Mouse (Mus musculus): ENCODE measurements at regions not wholly inside any gene's neighbourhood (a gene's known extent, or its start where the extent isn't known, plus 50 kb on each side); places are given as distances from the start of the nearest gene placed in this dataset.

DNA sequence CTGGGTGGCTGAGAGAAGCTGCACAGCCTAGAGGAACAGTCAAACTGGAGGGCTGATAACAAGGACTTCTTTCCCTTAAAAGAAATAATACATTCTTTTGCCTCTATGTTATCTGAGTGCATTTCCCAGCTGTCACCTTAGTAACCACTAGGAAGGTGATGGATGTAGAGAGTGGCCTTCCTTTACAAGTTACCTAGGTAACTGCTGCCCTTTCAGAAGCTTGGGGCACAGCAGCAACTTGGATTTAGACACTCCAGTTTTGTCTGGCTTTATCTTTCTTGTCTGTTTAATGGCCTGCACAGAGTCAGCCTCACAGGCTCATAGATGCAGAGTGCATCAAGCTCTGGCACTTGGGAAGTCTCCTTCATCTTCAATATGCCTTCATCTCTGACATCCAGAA lies 101.4 kb upstream of the Shh start:
- no peak for ATAC-seq (replicated peaks; ENCODE audit: poor library complexity)

DNA sequence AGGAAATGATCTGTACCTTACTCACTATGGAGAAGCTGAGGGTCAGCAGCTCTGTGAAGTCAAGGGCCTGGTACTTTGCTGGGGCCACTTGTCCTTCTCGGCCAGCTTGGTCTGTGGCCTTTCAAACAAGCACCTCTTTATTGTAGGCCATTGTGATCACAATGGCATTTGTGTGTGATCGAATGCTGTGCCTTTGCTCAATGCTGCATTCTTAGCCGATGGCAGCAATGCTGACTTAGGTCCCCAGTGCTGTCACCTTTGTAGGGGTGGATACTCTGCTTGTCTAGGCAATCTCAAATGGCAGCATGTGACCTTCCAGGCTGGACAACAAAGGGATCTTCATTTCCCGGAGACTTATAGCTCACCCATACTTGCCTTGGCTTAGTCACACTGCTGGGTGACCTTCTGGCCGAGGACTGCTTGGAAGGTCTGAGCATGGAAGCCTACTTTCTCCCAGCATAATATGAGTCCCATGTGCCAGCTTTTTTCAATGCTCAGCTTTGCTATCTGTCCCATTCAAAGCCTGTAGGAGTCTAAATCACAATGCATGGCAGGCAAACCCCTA lies 100.4 kb upstream of the Shh start:
- ATAC-seq (replicated peaks; ENCODE audit: poor library complexity) = no peak

DNA sequence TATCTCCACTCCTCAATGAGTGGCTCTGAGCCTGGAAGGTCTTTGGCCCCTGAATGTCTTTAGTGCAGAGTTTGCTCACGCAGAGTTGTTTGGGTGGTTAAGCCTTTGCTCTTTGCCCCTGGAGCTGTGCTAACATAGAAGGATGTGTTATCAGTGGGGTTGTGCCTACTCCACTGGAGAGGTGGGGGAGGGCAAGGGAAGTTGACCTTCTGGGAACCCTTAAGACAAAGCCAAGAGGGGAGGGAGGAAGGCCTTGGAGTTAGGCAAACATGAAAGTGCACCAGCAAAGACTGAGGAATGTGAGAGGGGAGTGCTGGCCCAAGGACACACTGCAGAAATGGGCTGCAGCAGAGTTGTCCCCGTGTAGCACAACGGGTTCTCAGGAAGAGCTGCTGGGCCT lies 96.3 kb upstream of the Shh start:
- ATAC-seq (replicated peaks; ENCODE audit: poor library complexity) = no peak

DNA sequence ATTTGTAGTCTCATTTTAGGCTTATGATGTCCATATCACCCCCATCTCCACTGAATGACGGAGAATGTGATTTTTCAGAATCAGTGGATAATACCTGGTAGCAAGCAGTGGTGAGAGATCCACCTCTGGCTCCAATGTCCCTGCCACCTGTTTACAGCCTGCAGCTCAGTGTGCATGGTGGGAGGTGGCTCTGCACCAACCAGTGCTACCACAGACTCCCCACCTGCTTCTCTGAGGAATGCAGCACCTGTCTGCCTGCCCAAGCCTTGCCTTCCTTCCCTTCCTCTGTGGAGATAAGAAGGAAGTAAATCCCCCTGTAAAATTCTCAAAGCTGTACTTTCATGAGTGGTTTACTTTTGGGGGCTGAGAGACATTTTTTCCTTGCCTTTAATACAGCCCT lies 95.9 kb upstream of the Shh start:
- no peak for ATAC-seq (replicated peaks; ENCODE audit: poor library complexity)

DNA sequence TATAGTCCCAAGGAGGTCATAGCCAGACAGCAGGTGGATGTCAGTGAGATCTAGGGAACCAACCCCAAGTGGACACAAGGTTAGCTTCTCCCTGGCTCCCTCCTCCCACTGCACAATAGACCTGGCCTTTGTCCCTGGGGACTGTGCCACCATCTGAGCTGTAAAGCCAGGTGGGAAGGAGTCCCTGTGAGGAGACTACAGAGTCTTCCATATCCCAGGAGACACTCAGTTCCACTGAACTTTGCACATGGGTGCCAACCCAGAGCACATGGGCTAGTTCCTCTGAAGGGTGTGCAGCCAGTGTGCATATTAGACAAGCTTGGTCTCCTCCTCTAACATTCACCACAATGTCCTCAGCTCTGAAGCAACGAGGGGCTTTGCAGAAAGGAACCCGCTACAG lies 86.5 kb upstream of the Shh start:
- no peak for ATAC-seq (replicated peaks; ENCODE audit: poor library complexity)

DNA sequence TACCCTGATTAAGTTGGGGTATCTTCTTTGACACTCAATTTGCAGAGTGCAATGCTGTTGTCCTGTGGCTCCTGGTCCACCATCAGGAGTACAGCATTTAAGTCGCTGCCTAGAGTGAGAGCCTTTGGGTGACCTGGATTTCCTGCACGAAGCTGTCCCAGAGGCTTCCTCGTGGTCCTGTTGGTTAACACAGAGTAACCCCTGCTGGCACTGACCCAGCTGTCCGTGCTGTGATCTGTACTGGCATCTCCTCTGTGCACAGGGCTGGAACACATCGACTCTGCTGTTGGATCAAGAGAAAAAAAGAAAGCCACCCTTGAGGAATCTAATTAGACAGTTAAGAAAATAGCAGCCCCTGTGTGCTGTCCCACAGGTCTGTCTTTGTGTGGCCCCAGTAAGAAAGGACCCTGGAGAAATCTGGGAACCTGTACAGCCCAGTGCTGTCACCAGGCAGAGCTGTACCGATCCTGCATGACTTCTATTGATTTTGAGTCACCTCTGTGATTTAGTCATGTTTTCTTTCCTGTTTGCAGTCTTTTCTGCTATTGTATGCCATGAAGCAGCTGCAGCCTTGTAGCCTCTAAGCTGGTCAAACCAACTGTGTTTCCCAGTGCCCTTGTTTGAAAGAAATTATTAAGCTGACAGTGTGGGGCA lies 63.3 kb upstream of the Shh start:
- no peak for ATAC-seq (replicated peaks; ENCODE audit: poor library complexity)

DNA sequence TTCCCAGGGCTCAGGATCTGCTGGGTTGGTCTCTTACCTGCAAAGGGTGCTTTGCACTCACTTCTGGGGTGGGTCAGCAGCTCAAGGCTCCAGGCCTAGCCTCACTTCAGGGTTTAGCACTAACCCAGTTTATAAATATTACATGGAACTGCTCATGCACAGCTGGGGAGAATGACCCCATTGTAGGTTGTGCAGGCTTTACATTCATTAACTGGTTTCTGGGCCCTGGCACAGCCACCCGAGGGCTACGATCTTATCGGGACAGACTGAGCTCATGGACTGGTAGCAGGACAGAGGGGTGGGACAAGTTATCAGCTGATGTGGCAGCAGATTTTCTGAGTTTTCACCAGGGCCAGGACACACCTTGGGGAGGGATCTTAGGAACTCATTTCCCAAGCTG lies 59.4 kb upstream of the Shh start:
- no peak for ATAC-seq (replicated peaks; ENCODE audit: poor library complexity)

DNA sequence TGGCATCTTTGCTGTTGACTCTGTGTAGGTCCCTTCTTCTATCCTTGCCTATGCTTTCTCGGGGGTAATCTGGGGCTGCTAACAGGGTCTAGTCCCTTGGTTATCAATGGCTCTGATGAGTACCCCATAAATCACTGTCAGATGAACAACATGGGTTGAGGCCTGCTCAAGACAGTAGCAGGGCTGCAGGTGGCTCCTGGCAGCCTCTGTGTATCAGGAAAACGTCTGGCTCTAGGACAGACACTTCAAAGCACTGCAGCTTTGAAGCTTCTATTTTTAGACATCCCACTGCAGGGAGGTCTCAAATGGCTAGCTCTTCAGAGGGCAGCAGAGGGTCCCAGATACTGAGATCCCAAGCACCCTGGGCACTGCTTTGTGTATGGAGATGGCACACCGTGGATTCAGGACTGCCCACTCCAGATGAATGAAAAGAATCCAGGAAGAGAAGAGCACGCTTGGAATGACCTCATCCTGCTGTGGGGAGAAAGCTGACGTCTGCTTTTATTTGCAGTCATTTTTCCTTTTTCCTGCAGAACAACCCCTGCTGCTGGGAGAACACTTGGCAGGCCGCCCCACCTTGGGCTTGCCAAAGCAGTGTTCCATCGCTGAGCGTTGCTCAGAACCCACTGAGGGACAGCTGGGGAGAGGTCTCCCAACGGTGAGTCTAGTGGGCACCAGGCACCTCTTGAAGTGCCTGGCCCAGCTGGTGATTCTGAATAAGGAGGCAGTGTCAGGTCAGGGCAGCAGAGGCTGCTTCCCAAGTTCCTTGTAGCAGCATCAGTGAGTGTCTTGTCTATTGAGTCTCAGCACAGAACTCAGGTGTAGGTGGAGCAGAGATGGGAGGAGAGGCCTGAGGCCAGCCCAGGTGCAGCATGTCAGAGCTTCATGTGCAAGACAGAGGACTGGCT lies 54.0 kb upstream of the Shh start:
- no peak for ATAC-seq (replicated peaks; ENCODE audit: poor library complexity)

DNA sequence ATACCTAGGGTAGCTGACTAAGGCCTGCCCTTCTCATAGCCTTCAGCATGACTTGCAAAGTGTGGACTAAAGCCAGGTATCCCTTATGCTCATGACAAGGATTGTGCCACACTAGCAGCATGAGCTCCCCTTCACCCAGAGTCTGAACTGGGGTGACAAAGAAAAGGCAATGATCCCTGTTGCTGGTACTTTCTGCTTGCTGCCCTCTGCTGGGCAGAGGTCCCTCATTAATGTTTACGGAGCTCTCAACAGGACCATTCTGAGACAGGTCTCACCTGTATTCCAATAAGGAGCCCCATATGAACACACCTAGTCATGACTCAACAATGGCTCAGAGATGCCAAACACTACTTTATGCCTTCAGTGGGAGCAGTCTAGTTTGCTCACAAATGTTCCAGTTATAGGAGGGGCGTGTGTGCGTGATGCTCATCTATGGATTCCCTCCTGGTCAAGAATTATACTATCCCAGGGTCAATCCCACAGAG lies 52.0 kb upstream of the Shh start:
- ATAC-seq (replicated peaks; ENCODE audit: poor library complexity) = no peak

All from megakaryocyte progenitor cell, adult 5-6 weeks (primary cell).